Mouse (Mus musculus) forebrain, embryonic 15.5 days (tissue): ENCODE measurements at regions not wholly inside any gene's neighbourhood (a gene's known extent, or its start where the extent isn't known, plus 50 kb on each side); places are given as distances from the start of the nearest gene placed in this dataset.

Source experiments
- ATAC-seq: fragments of 200-750 bp; cut with Nextera tagmentation; replicated peaks from 2 replicates; pipeline ENCODE4 v1.8.0; 2017; ENCODE audit warnings: mild to moderate bottlenecking, moderate TSS enrichment, moderate library complexity
- H3K27ac ChIP-seq: fragments of 300-500 bp; sonication (generic); replicated peaks from 2 replicates; pipeline ENCODE4 v1.5.1; 2015; ENCODE audit warnings: mild to moderate bottlenecking, inconsistent platforms
- H3K27me3 ChIP-seq: fragments of 300-500 bp; sonication (generic); 2 replicates; pipeline ENCODE4 v1.6.1; 2015; ENCODE audit warnings: inconsistent platforms
- H3K36me3 ChIP-seq: fragments of 300-500 bp; sonication (generic); 2 replicates; pipeline ENCODE4 v1.6.1; 2015; ENCODE audit warnings: mild to moderate bottlenecking, inconsistent platforms
- H3K4me1 ChIP-seq: fragments of 300-500 bp; sonication (generic); 2 replicates; pipeline ENCODE4 v1.6.1; 2015; ENCODE audit warnings: inconsistent platforms
- H3K4me2 ChIP-seq: fragments of 300-500 bp; sonication (generic); replicated peaks from 2 replicates; pipeline ENCODE4 v1.6.1; 2015; ENCODE audit warnings: mild to moderate bottlenecking, inconsistent platforms
- H3K4me3 ChIP-seq: fragments of 300-500 bp; sonication (generic); 2 replicates; pipeline ENCODE4 v1.5.1; 2015; ENCODE audit warnings: mild to moderate bottlenecking, inconsistent platforms
- H3K9ac ChIP-seq: fragments of 300-500 bp; sonication (generic); replicated peaks from 2 replicates; pipeline ENCODE4 v1.6.1; 2015; ENCODE audit warnings: mild to moderate bottlenecking, inconsistent platforms
- H3K9me3 ChIP-seq: fragments of 300-500 bp; sonication (generic); 2 replicates; pipeline ENCODE4 v1.6.1; 2016; ENCODE audit warnings: inconsistent platforms
- WGBS: fragments of 180-500 bp; shearing (Covaris S2); methylation state at CpG from one replicate; pipeline ENCODE4 v1.1.7; 2015; ENCODE audit warnings: mixed read lengths; 5-methylcytosine and 5-hydroxymethylcytosine counted together

DNA sequence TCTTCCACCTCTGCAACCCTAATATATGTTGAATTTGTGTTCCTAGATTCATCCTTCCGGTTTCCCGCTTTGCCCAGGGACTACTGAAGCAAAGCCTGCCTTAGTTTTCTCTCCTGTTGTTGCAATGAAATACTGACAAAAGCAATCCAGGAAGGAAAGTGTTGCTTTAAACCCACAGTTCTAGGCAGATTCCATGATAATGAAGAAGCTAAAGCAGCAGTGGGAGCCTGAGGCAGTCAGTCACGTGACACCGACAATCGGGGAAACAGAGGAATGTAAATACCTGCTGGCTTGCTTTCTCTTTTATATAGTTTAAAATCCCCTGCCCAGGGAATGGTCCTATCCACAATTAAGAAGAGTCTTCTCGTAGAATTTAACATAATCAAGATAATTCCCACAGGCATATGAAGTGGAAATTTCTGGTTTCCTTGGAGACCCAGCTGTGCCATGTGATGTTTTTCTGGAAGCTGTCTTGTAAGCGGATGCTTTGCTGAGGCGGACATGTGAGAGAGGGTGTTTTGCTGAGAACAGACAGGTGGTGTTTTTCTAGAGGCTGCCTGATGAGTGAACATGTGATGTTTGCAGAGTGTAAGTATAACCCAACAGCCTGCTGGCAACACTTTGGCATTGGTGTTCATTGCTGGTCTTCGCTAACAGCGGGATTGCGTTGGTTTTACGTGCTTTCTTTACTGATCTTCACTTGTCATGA is 398.0 kb downstream of the Prim2 start:
- H3K27ac ChIP-seq: peak overlapping the region; percentile 47

DNA sequence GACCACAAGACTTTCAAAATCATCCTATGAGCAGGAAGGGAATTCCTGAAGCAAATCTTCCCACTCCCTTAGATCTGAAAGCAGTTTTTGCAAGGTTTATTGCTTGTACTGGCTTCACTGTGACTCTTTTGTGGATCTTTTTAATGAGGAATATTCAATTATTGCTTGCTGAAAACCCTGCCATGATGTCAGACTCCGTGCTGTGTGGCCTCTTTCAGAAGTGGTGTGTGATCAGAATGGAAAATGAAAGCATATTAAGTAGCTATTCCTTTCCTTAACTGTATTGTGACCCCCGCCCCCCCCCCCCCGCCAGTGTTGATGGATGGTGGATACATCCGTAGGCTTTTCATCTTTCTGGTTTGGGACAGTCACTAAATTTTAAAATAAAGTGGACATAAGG is 400.4 kb downstream of the Prim2 start:
- Histone ChIP-seq H3K4me3 (no peak overlapping the region), H3K9me3 (no peaks in the 10 kb centered on the region), H3K36me3 (no peaks in the 10 kb centered on the region), H3K4me2 (no peak overlapping the region), H3K27me3 (no peaks in the 10 kb centered on the region), H3K9ac (no peak overlapping the region), H3K4me1 (peaks cover 14% of the 10 kb centered on the region), H3K27ac (no peak overlapping the region)
- WGBS: 23% methylated on average over 4 of the region's 4 CpGs
- peak; percentile 60; the same call in 1 of the 2 replicates for ATAC-seq

More for the DNA sequence above, 398.0 kb downstream of the Prim2 start:
- Histone ChIP-seq H3K27me3 (no peaks in the 10 kb centered on the region), H3K4me2 (peak overlapping the region; percentile 18), H3K4me1 (peaks cover 14% of the 10 kb centered on the region), H3K36me3 (no peaks in the 10 kb centered on the region), H3K4me3 (peak overlapping the region; percentile 16; the same call in 1 of the 2 replicates), H3K9me3 (no peaks in the 10 kb centered on the region), H3K9ac (no peak overlapping the region)
- ATAC-seq: peak; percentile 87
- WGBS: 54% methylated on average over 12 of the region's 12 CpGs

DNA sequence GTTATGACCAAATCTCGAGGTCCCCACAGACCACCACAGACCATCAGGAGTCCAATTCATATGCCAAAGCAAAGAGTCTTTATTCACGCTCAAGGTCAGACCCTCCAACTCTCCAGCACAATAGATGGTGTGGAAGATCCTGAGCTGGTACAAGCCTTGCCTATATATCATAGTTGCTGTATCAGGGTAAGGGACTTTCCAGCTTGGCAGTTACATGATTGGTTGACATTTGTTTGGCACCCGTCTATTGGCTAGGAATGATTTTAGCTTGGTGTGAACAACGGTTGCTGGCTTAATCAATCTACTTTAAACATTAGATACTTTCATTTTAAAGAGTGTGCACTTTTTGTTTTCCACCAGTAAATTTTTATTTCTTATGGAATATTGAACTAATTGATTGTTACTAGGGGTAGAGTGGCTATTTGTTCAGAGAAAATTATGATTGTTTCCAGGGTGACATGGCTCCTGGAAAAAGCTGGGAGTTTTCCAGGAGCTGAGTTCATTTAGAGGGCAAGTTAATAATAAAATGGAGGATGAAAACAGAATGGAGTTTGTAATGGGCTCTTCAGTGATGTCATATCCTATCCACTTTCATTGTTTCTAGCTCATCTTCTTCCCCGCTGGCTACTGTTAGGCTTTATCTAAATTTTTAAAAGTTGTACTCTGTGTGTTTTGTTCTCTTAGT is 403.7 kb downstream of the Prim2 start:
- Histone ChIP-seq H3K4me3 (no peak overlapping the region), H3K27me3 (no peaks in the 10 kb centered on the region), H3K4me1 (0 out of 2 replicates have a peak, but pooled peaks cover 6% of the 10 kb centered on the region), H3K4me2 (no peak overlapping the region), H3K9ac (no peak overlapping the region), H3K27ac (no peak overlapping the region), H3K9me3 (no peaks in the 10 kb centered on the region), H3K36me3 (no peaks in the 10 kb centered on the region)
- 83% methylated on average over 5 of the region's 5 CpGs for WGBS
- no peak for ATAC-seq

DNA sequence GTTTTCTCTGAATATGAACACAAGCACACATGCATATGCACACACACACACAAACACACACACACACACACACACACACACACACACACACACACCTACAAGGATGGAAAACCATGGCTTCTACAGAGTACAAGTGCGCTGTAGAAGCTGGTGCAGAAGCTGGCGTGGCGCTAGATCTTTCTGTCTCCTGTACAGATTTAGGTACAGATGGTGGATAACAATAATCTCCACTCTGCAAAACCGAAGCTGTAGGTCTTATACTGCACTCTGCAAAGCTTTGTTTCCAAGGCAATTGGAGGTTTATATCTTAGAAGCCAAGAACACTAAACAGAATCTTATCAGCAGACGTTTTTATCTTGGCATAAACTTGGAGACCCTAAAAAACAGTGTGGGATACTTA is 420.1 kb downstream of the Prim2 start:
- no peak overlapping the region for H3K9ac ChIP-seq
- no peak overlapping the region for H3K4me3 ChIP-seq
- no peaks in the 10 kb centered on the region for H3K36me3 ChIP-seq
- no peaks in the 10 kb centered on the region for H3K9me3 ChIP-seq
- WGBS: 88% methylated on average over 5 of the region's 5 CpGs
- no peaks in the 10 kb centered on the region for H3K4me1 ChIP-seq
- H3K4me2 ChIP-seq: no peak overlapping the region
- H3K27me3 ChIP-seq: no peaks in the 10 kb centered on the region
- H3K27ac ChIP-seq: no peak overlapping the region
- no peak for ATAC-seq

DNA sequence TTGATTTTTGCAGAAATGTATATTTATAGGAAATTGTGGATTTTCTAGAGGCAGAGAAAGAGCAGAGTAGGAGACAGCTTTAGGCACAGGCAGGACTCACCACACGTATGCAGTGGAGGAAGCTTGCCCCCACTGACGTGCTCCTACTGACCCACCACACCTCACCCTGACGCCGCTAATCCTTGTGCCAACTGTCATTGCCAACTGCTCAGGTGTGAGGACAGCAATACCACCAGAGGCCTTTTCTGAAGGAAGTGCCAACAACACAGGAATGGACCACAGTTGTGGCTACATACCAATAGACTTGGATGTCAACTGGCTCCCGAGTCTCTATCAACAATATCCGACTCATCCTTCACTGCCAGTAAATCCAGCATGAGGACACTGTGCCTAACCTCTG is 422.5 kb downstream of the Prim2 start:
- H3K9ac ChIP-seq: no peak overlapping the region
- H3K9me3 ChIP-seq: no peaks in the 10 kb centered on the region
- no peak overlapping the region for H3K4me2 ChIP-seq
- H3K36me3 ChIP-seq: no peaks in the 10 kb centered on the region
- H3K27me3 ChIP-seq: no peaks in the 10 kb centered on the region
- no peaks in the 10 kb centered on the region for H3K4me1 ChIP-seq
- H3K4me3 ChIP-seq: no peak overlapping the region
- ATAC-seq: no peak
- no peak overlapping the region for H3K27ac ChIP-seq
- 93% methylated on average over 6 of the region's 6 CpGs for WGBS

DNA sequence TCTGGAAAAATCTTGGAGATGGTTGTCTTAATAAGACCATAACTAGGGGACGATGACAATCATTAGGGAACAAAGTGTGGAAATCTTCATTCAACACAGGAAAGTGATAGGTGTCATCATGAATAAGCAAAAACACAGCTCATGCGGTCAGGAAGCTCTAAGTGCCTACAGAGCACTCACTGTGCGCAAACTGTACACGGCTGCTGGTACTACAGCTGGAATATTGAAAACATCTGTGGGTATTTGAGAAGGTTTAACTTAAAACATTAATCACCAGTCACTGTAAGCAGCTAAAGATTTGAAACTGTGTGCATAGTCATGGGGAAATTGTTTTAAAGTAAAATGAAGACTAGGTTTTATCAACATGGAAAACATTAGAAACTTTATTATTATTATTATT is 424.4 kb downstream of the Prim2 start:
- no peak for ATAC-seq

DNA sequence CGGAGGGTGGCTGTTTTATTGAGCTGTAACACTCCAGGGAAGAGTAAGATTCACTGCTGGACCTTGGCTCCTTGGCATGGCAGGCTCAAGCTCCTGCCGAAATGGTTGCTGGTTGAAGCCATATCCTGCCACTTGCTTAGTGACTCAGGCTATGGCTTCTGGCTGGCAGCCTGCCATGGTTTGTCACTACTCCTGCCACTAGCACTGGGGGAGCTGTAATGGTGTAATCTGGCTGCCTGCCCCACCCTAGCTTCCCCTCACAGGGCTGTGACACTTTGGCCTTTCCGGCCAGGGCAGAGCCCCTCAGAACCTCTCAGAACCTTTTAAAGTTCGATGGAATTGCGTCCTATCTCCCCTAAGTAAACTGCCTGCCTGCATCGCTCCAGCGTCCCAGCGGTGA is 424.9 kb downstream of the Prim2 start:
- H3K4me2 ChIP-seq: no peak overlapping the region
- no peak for ATAC-seq
- 87% methylated on average over 8 of the region's 8 CpGs for WGBS

More for the DNA sequence above, 424.4 kb downstream of the Prim2 start:
- Histone ChIP-seq H3K4me2 (no peak overlapping the region), H3K27ac (no peak overlapping the region), H3K4me1 (no peaks in the 10 kb centered on the region), H3K4me3 (no peak overlapping the region), H3K36me3 (no peaks in the 10 kb centered on the region), H3K9me3 (no peaks in the 10 kb centered on the region), H3K9ac (no peak overlapping the region), H3K27me3 (no peaks in the 10 kb centered on the region)
- WGBS: 95% methylated on average over 4 of the region's 4 CpGs

DNA sequence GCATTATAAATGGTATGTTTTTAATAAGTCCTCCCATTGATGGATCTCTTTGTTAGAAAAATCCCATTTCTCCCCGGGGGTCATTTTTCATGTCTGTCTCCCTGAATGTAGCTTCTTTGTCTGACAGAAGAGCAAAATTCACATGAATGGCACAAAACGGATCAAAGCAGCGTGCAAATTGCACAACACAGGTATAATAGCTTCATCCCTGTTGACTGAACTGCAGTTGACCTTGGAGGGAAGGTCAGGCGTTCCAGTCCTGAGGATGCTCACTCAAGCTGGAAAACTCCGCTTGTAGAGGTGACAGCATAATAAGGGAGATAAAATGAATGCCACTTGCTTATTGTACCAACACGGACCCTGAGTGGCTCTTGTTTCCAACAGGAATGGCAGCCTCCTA is 446.6 kb downstream of the Prim2 start:
- no peak overlapping the region for H3K4me3 ChIP-seq
- no peak overlapping the region for H3K27ac ChIP-seq
- no peaks in the 10 kb centered on the region for H3K36me3 ChIP-seq
- H3K27me3 ChIP-seq: no peaks in the 10 kb centered on the region
- no peaks in the 10 kb centered on the region for H3K9me3 ChIP-seq
- no peak overlapping the region for H3K4me2 ChIP-seq
- H3K9ac ChIP-seq: no peak overlapping the region
- whole genome bisulfite sequencing: 73% methylated on average over 6 of the region's 6 CpGs
- H3K4me1 ChIP-seq: no peaks in the 10 kb centered on the region
- ATAC-seq: no peak

More for the DNA sequence above, 424.9 kb downstream of the Prim2 start:
- H3K27ac ChIP-seq: no peak overlapping the region
- H3K36me3 ChIP-seq: no peaks in the 10 kb centered on the region
- H3K27me3 ChIP-seq: no peaks in the 10 kb centered on the region
- H3K4me1 ChIP-seq: no peaks in the 10 kb centered on the region
- H3K9ac ChIP-seq: no peak overlapping the region
- no peak overlapping the region for H3K4me3 ChIP-seq
- no peaks in the 10 kb centered on the region for H3K9me3 ChIP-seq

DNA sequence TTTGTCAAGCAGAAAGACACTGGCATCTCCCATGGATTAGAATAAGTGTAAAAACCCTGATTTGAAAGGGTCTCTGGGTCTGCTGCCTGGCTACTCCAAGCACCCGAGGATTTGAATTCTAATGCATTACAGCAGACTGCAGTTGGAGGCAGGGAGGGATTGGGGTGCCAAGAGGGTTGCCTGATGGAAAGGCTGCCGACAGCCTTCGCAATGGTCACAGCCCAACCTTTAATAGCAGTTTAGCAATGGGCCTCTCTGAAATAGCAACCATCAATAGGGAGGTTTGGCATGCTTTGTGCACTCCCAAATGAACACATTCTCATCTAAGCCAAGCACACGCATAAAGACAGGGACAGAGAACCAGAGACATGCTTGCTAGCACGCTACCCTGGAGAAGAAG is 454.8 kb downstream of the Prim2 start:
- Histone ChIP-seq H3K4me3 (no peak overlapping the region), H3K4me2 (no peak overlapping the region), H3K9me3 (no peaks in the 10 kb centered on the region), H3K9ac (no peak overlapping the region), H3K4me1 (peaks cover 13% of the 10 kb centered on the region), H3K36me3 (no peaks in the 10 kb centered on the region), H3K27ac (peak overlapping the region; percentile 47), H3K27me3 (no peaks in the 10 kb centered on the region)
- ATAC-seq: peak; percentile 93
- 24% methylated on average over 5 of the region's 5 CpGs for WGBS

DNA sequence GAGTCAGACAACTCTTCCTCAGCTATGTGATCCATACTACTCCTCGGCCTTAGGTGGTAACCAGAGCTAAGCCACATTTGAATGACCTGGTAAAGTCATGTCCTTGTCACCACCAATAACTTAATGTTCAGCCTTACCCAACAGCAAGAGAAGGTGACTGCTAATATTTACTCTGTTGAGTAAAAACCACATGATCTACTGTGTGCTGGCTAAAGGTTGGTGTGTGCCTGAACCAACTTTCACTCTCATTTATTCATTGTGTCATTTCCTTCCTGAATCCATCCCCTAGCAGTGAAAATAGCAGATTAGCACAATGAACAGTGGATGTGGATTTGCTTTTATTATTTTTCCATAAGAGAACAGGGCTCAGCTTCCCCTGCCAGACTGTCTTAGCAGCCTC is 455.2 kb downstream of the Prim2 start:
- H3K9ac ChIP-seq: no peak overlapping the region
- H3K27ac ChIP-seq: peak overlapping the region; percentile 47
- peaks cover 13% of the 10 kb centered on the region for H3K4me1 ChIP-seq
- ATAC-seq: peak; percentile 71
- H3K4me3 ChIP-seq: no peak overlapping the region
- no peaks in the 10 kb centered on the region for H3K27me3 ChIP-seq
- no peaks in the 10 kb centered on the region for H3K36me3 ChIP-seq
- H3K4me2 ChIP-seq: no peak overlapping the region
- 69% methylated on average over 1 of the region's 1 CpGs for WGBS
- H3K9me3 ChIP-seq: no peaks in the 10 kb centered on the region

DNA sequence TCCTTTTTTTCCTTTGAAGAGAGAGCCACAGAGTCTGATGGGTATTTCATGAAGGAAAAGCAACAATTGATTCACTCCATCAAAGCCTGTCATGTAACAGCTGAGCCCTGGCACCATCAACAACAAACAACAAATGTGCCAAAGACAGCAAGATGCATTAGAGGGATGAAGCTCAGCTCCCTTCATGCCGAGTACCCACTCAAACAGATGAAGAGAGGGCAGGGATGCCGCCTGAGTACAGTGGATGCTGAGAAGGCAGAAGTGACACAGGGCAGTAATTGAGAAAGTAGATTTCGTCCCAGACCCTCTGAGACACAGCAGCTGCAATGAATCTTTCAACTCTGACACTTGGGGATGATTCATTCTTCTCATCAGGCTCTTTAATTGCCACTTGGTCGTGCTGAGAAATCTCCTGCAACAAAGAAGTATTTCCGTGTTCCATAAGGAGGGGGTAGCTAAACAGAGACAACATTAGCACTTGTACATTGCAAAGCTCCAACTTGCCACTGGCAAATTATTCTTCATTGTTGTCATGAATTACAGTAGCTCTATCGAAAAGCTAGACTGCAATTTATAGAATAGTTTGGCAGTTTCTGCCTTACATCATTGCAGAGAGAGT is 467.9 kb downstream of the Prim2 start:
- Histone ChIP-seq H3K4me2 (no peak overlapping the region), H3K9me3 (no peaks in the 10 kb centered on the region), H3K9ac (no peak overlapping the region), H3K4me3 (no peak overlapping the region), H3K27ac (peak overlapping the region; percentile 12; the same call in 1 of the 2 replicates), H3K27me3 (no peaks in the 10 kb centered on the region), H3K36me3 (no peaks in the 10 kb centered on the region), H3K4me1 (peaks cover 8% of the 10 kb centered on the region)
- peak; percentile 84 for ATAC-seq
- 34% methylated on average over 6 of the region's 6 CpGs for WGBS

DNA sequence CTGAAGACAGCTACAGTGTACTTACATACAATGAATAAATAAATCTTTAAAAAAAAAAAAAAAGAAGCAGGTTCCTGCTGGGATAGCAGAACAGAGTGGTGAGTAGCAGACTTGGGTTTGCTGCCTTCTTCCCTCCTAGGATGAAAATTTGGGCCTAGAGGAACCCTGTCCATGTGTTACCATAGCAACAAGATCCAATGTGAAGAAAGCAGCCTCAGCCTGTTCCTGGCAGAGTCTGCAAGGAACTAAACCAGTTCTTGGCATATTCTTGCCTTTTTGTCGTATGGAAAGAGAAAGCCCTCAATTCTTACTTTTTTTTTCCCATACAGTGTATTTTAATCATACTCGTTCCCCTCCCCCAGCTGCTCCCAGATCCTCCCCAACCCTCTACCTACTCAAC is 474.5 kb downstream of the Prim2 start:
- H3K9me3 ChIP-seq: no peaks in the 10 kb centered on the region
- no peak overlapping the region for H3K27ac ChIP-seq
- H3K27me3 ChIP-seq: no peaks in the 10 kb centered on the region
- H3K4me3 ChIP-seq: no peak overlapping the region
- no peak overlapping the region for H3K4me2 ChIP-seq
- ATAC-seq: peak; percentile 78
- WGBS: 43% methylated on average over 2 of the region's 2 CpGs
- no peaks in the 10 kb centered on the region for H3K36me3 ChIP-seq
- H3K9ac ChIP-seq: no peak overlapping the region
- no peaks in the 10 kb centered on the region for H3K4me1 ChIP-seq
